Mouse (Mus musculus): Measurements from ENCODE around the gene Ttc7.
A peak's percentile ranks its signal among the peaks of the same experiment; 100 is the strongest.

The Ttc7 gene

DNA sequence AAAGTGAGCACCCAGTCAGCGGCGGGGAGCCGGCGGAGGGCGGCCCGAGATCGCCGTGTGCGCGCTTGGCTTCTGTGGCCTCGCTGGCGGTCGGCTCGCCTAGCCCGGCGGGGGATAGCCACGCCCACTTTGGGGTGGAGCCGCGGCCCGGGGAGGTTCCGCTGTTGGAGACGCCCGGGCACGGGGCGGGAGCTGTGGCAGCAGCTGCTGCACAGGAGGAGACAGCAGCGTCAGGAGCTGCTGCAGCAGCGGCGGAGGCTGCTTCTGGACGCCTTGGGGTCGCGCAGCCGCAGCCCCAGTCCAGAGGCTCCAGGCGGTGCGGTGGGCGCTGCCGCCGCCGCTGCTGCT is at the start of gene Ttc7:
Gene Ttc7 (plus strand): TSS at position 181 of the 348 bp plus-strand sequence.
- DNase-seq: peak; percentile 85

DNA sequence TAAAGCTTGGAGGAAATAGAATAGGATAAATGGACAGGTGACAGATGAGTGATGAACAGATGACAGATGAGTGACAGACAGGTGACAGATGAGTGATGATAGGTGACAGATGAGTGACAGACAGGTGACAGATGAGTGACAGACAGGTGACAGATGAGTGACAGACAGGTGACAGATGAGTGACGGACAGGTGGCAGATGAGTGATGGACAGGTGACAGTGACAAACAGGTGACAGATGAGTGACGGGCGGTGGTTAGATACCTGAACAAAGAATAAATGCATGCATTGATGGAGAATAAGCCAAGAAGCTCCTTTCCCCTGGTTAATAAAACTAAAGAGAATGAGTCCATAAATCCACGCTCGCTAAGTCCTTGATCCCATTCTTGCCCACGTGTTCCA is 47.7 kb upstream of the Ttc7 start:
- no peak for DNase-seq

DNA sequence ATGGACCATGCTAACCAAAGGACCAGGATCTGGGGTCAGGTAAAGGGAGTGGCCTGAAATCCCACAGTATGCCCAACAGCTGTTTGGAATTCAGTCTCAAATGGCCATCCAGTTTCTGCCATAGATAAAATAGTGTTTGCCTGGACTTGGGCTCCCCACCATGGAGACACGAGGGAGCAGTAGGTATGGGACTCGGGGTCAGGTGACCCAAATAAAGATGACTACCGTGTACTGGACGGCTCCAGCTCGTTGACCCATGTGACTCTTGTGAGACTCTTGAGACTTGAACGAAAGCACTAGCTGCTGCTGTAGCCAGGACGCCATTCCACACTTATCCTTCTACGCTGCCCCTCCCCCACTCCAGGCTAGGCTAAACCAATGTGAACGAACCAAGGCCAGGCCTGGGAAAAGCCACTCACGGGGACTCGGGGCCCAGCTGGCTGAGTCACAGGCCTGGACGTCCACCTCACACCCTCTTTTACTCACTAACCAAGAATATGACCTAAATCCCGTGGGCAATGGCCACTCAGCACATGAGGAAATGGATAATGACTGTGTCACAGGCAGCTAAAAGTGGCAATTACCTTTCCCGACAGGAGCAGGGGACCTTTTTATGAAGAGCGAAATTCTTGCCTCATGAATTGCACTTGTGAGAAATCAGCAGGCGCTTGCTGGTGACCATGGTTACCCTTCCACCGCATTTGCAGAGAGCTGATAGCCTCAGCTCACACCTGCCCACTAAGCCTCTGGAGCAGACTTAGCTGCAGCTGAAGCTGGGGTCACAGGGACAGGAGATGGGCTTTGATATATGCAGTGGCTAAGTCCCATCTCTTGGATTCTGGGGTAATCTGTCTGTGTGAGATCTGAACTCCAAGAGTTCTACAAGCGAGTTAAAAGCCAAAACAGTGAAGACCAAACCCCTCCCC is 45.7 kb upstream of the Ttc7 start:
- no peak for DNase-seq

DNA sequence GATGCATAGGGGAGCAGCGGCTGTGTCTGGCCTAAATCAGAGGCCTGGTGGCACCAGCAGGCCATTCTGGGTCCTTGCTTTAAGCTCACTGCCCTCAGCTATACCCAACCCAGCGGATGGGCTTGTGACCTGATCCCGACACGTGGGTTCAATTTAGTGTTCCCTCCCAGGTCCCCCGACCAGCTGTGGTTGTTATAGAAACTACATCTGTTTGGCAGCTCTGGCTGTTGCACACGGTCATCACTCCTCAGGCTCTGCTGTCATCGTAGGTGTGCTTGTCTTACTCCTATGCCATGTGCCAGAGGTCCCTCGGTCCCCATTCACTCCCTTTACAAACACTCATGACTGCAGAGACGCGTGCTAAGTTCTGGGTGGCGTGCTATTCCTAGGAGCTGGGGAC is 44.9 kb upstream of the Ttc7 start:
- DNase-seq: no peak

DNA sequence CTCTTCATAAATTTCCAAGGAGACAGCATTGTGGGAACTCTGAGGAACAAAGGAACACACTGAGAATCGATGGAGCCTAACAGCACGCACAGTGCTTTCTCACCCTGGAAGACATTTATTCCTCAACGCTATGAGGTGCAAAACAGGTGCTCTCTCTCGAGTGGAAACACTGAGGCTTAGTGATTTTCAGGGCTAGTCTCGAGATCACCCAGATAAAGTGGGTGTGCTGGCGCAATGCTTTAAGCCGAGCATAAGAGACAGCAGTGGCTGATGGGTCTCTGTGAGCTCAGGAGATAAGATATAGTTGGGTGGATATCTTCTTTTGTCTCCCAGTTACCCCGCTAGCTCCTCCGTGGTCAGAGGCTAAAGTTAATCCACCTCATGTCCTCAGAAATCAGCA is 36.6 kb upstream of the Ttc7 start:
- DNase-seq: no peak

- DNase-seq: no peak
Observed at GRCm38 (mm10) chr17:87254384-87254783, 28.3 kb upstream of the Ttc7 start.

- no peak for DNase-seq
Observed at GRCm38 (mm10) chr17:87255672-87256071, 27.0 kb upstream of the Ttc7 start.

GRCm38 (mm10) chr17:87263401-87263800 is 19.3 kb upstream of the Ttc7 start:
- DNase-seq: no peak

DNA sequence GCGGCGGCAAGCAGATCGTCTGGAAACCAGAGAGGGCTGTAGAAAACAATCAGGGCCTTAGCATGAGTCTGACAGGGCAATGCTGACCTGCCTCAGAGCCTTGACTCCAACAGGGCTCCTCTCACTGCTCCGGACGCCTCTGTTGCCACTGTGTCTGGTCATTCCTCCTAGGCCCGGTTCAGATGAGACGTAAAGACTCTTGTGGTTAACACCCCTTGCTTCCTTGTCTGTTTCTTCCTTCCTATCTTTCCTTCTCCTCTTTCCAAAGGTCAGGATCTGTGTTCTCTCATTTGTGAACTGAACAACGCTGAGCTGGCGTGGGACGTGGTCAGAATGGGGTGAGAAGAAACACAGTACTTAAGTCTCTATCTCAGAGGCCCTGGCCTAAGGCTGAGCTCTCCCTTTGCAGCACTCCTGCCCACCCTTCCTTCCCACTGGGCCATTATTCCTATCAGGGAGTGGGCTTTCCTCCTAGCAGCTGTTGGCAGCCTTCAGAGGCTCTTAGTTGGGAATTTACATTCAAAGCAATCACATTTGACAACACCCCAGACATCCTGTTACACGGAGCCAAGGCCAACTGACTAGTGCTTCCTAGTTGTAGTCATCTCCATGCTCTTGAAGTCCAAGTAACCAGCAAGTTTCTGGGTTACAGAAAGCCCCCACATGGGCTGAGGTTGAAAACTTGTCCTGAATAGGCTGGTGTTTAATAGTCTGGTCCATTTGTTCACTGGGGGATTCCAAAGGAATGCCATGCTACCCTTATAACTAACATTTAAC is 18.4 kb upstream of the Ttc7 start:
- no peak for DNase-seq

DNA sequence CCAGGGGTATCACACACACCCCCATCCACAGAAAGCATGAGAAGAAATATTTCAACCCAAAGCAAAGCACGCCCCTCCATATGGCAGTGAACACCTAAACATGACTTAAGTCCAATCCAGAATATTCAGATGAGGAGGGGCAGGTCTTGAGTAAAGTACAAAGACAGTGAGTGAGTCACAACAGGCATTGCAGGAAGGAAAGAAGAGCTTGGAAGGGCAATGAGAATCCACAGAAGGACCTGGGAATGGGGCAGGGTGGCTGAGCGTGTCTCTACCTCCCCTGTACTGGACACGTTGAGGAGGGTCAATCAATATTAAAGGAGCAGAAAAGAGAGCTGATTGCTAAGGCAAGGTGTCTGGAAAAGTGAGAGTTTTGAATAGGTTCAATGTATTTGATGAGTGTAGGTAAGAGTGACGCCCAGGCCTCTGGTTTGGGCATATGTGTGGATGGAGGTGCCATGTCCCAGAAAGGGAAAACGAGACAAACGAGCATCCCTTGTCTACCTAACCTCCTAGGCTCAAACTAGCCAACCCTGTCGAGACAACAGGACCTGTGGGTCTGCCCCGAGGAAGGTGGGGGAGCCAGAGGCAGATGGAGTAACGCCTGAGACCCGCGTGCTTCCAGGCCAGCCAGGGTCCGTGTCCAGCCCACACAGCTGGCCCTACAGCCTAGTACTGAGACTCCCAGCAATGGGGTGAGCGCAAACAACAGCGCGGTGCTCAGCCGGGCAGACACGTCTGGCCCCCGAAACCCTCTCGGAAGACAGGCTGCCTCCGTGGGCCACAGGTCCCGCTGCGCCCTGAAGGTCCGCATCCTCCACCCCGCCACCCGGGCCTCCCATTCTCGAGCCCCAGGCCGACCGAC is 17.5 kb upstream of the Ttc7 start:
- no peak for DNase-seq

DNA sequence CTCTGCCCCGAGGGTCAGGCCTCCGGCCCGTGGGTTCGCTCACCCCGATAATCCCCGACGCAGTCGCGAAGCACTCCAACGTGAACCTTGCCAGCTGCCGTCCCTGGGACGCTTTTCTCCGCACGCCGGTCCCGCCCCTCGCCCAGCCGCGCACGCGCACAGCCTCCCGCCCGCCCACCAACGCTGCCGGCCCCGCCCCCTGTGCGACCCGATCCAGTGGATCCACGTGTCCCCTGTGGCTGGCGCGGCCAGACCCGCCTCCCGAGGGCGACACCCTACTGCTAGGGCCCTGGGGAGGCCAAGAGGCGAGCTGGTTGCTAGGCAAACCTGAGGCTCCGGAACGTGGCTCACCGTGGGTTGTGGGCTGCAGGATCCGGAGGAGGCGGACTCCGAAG is 16.9 kb upstream of the Ttc7 start, which contains the start of gene Mcfd2:
Gene Mcfd2 (minus strand): TSS at position 144 of the 395 bp plus-strand sequence.
- DNase-seq: peak; percentile 82

GRCm38 (mm10) chr17:87269454-87269853 is 13.2 kb upstream of the Ttc7 start:
- no peak for DNase-seq

DNA sequence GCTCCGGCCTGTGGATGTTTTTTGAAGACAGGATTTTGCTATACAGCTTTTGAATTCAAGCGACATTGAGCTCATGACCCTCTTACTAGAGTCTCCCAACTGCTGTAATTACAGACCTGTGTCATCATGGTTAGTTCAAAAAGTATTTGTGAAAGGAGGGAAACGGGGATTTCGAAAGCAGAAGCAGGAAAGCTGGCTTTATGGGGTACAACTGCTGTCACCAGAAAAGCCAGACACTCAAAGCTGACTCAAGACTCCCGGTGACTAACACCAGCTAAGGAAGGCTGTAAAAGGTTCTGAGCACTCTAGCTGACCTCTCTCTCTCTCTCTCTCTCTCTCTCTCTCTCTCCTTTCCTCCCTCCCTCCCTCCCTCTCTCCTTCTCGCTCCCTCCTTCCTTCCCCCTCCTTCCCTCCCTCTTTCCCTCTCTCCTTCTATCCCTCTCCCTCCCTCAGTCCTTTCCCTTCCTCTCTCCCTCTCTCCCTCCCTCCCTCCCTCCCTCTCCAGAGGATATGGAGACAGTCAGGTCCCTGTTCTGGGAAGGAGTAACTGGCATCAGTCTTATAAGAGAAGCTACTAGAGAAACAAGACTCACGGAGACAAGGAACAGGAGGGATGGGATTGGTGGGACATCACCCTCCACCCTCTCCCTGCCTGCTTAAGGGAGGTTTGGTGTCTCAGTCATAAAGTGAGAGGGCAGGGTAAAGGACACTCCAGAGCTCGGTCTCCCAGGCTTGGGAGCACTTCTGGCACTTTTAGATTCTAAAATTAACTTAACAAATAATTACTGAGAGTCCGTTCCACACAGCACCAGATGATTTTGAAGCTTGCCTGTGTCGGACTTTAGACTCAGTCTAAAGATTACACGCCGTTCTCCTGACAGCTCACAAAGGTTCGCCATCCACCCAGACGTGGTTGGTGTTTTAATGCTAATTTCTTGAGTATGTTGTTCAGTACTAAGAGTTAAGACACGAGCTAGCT is 7.0 kb upstream of the Ttc7 start:
- DNase-seq: no peak

DNA sequence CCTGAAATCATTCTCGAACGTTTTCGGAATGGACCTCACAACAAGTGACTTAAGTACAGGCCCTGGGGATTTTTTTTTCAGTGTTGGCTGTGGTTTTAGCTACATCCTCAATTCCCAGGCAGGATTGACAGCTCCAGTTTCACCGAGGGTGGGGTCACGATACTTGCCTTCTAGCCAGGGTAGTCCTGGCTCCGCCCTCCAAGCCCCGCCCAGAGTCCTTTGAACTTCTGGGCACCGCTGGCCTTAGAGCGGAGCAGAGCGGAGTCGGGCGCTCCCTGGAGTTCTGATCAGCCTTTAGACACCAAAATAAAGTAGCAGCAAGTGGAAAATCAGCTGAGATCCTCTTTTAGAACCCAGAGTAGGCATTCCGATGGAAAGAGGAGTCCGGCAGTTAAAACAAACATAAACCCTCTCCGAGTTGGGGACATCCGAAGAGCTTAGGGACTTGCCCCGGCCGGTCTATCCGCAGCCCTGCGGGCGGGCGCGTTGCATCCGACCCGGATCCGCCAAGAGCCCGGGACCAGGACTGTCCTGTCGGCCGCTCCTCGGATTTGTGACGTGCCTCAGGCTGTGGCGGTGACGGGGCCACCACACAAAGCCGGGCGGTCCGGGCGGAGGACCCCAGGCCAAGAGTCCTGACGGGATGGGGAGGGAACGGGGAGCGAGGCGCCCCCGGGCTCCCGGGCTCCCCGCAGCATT is 530 bp upstream of the Ttc7 start:
- DNase-seq: peak; percentile 49

GRCm38 (mm10) chr17:87283055-87283754 is 519 bp downstream of the Ttc7 start:
- DNase-seq: no peak

- no peak for DNase-seq
Observed at GRCm38 (mm10) chr17:87283755-87284481, 1.2 kb downstream of the Ttc7 start.

- no peak for DNase-seq
Observed at GRCm38 (mm10) chr17:87284482-87285040, 1.9 kb downstream of the Ttc7 start.

- DNase-seq: no peak
Observed at GRCm38 (mm10) chr17:87285731-87286465, 3.2 kb downstream of the Ttc7 start.

Measured in cerebellum, adult 11-12 months (tissue).